Mouse (Mus musculus) 3T3-L1 (cell line): ENCODE results near the gene Upp2.

ENCODE experiments used
- DNase-seq: peaks from one replicate; pipeline ENCODE4 v3.0.0-alpha.2; 2015; ENCODE audit warnings: low read depth, low spot score

The Upp2 gene

GRCm38 (mm10) chr2:58615766-58616165 lies 48.7 kb downstream of the Upp2 start:
- no peak for DNase-seq

GRCm38 (mm10) chr2:58625186-58625585 lies 58.1 kb downstream of the Upp2 start:
- no peak for DNase-seq

- no peak for DNase-seq
Observed at GRCm38 (mm10) chr2:58625681-58626080, 58.6 kb downstream of the Upp2 start.

- DNase-seq, result no peak
Observed at GRCm38 (mm10) chr2:58626136-58626769, 59.2 kb downstream of the Upp2 start.

GRCm38 (mm10) chr2:58627981-58628380 lies 60.9 kb downstream of the Upp2 start:
- no peak for DNase-seq

GRCm38 (mm10) chr2:58628993-58629392 lies 61.9 kb downstream of the Upp2 start:
- DNase-seq, result no peak

GRCm38 (mm10) chr2:58629440-58629839 lies 62.3 kb downstream of the Upp2 start:
- DNase-seq, result no peak

- DNase-seq, result no peak
Observed at GRCm38 (mm10) chr2:58633791-58634190, 66.7 kb downstream of the Upp2 start.

- no peak for DNase-seq
Observed at GRCm38 (mm10) chr2:58641761-58642555, 74.9 kb downstream of the Upp2 start.

GRCm38 (mm10) chr2:58645667-58646066 lies 78.6 kb downstream of the Upp2 start:
- no peak for DNase-seq

- no peak for DNase-seq
Observed at GRCm38 (mm10) chr2:58655169-58655568, 88.1 kb downstream of the Upp2 start.

- DNase-seq, result no peak
Observed at GRCm38 (mm10) chr2:58656959-58657358, 89.9 kb downstream of the Upp2 start.

- no peak for DNase-seq
Observed at GRCm38 (mm10) chr2:58657855-58658254, 90.8 kb downstream of the Upp2 start.

GRCm38 (mm10) chr2:58660591-58660990 lies 93.5 kb downstream of the Upp2 start:
- no peak for DNase-seq

- DNase-seq, result no peak
Observed at GRCm38 (mm10) chr2:58661116-58661515, 94.0 kb downstream of the Upp2 start.

- DNase-seq, result no peak
Observed at GRCm38 (mm10) chr2:58662661-58663060, 95.6 kb downstream of the Upp2 start.

- DNase-seq, result no peak
Observed at GRCm38 (mm10) chr2:58663404-58664120, 96.5 kb downstream of the Upp2 start.

GRCm38 (mm10) chr2:58665081-58665814 lies 98.2 kb downstream of the Upp2 start:
- peak; percentile 76 for DNase-seq

- no peak for DNase-seq
Observed at GRCm38 (mm10) chr2:58667298-58667697, 100.2 kb downstream of the Upp2 start.

GRCm38 (mm10) chr2:58667991-58668390 lies 100.9 kb downstream of the Upp2 start:
- DNase-seq, result peak; percentile 79

- no peak for DNase-seq
Observed at GRCm38 (mm10) chr2:58669114-58669513, 102.0 kb downstream of the Upp2 start.

GRCm38 (mm10) chr2:58672520-58672919 lies 105.4 kb downstream of the Upp2 start:
- DNase-seq, result no peak
